Mouse (Mus musculus) thymus, adult 2 months (tissue): ENCODE measurements around the gene Brsk1.

Source experiments
- CTCF ChIP-seq: fragments of 200-500 bp; IDR thresholded peaks from 2 replicates; pipeline ENCODE4 v1.5.1; 2012; ENCODE audit warnings: mild to moderate bottlenecking, control low read depth, low read length, moderate library complexity, borderline replicate concordance; ENCODE audit not compliant: control insufficient read depth, poor library complexity, insufficient read depth; ENCODE audit errors: extremely low read depth
- POLR2A ChIP-seq: fragments of 200-500 bp; IDR thresholded peaks from 2 replicates; pipeline ENCODE4 v1.6.1; 2012; ENCODE audit warnings: mild to moderate bottlenecking, low read length, control low read depth, moderate library complexity; ENCODE audit not compliant: control insufficient read depth, poor library complexity, insufficient read depth; ENCODE audit errors: extremely low read depth

GRCm38 (mm10) chr7:4732968-4733392 is 42.6 kb downstream of the Brsk1 start:
- no peak for TF ChIP-seq CTCF
- TF ChIP-seq POLR2A, result no peak
